Mouse (Mus musculus): Measurements from ENCODE around the gene Mlc1. TPM values are rescaled to one million over a fixed set of nuclear protein-coding genes. Genes with fewer than 3 reads are reported as not detected.

The Mlc1 gene
- polyA plus RNA-seq, 1 experiment: 0.08 TPM

DNA sequence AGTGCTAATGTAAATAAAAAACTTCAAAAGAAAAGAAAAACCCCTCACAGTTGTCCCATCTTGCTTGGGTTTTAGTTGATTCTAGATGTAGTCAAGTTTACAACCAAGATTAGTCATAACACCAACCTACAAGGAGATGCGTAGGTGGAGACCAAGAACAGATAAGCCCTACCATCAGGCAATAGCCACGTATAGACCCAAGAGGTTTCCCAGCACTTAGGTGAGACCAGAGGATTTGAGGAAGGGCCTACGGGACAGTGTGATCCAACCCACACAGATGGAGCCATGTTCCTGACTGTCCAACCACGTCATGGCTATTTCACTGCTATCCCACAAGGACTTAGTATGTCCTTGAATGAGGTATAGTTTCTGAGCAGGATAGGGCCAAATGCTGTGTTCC lies 6.5 kb downstream of the Mlc1 start:
- TF ChIP-seq POLR2A (IDR thresholded peaks at IDR 0.05; ENCODE audit: control insufficient read depth, extremely low read depth, insufficient read depth, low read length, poor library complexity) (no peak), CTCF (IDR thresholded peaks at IDR 0.05; ENCODE audit: borderline replicate concordance, control insufficient read depth, extremely low read depth, insufficient read depth, low read length, poor library complexity) (no peak)
- Histone ChIP-seq H3K36me3 (ENCODE audit: control insufficient read depth, insufficient read depth, low read length) (no peaks in the 10 kb centered on the region), H3K27me3 (ENCODE audit: control insufficient read depth, insufficient read depth, low read length) (no peaks in the 10 kb centered on the region), H3K27ac (ENCODE audit: control insufficient read depth, insufficient read depth, low read length) (no peak overlapping the region), H3K4me1 (replicated peaks; ENCODE audit: control insufficient read depth, insufficient read depth, low read length) (no peaks in the 10 kb centered on the region), H3K4me3 (ENCODE audit: control insufficient read depth, insufficient read depth, low read length) (no peak overlapping the region)
- 94% methylated on average over 4 of the region's 4 CpGs for WGBS
- no peak for DNase-seq

DNA sequence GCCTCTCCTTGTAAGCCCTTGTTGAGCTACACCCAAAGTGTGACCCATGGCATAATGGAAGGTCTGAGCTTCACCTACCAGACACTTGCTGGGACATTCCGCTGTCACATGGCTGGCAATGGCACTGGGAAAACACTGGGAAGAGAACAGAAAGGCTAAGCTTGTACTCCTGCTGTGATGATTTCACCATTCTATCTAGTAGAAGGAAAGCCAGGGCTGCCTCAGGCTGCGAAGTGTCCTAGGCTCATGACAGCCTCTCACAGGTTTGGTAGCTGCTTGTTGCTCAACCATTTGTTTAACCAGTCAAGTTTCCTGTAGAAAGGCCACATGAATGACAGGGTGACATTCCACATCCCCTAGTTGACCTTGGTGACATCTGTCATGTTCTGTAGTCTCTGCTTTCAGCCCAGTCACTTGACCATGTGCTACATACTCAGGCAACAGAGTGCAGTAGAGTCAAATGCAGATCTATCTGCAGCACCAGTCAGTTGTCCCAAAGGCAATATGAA lies 14.7 kb downstream of the Mlc1 start:
- Histone ChIP-seq H3K27ac (ENCODE audit: control insufficient read depth, insufficient read depth, low read length) (no peak overlapping the region), H3K27me3 (ENCODE audit: control insufficient read depth, insufficient read depth, low read length) (no peaks in the 10 kb centered on the region), H3K4me1 (replicated peaks; ENCODE audit: control insufficient read depth, insufficient read depth, low read length) (no peaks in the 10 kb centered on the region), H3K4me3 (ENCODE audit: control insufficient read depth, insufficient read depth, low read length) (no peak overlapping the region), H3K36me3 (ENCODE audit: control insufficient read depth, insufficient read depth, low read length) (no peaks in the 10 kb centered on the region)
- TF ChIP-seq CTCF (IDR thresholded peaks at IDR 0.05; ENCODE audit: borderline replicate concordance, control insufficient read depth, extremely low read depth, insufficient read depth, low read length, poor library complexity): no peak
- no peak for TF ChIP-seq POLR2A (IDR thresholded peaks at IDR 0.05; ENCODE audit: control insufficient read depth, extremely low read depth, insufficient read depth, low read length, poor library complexity)
- no peak for DNase-seq
- WGBS: 95% methylated on average over 2 of the region's 2 CpGs

DNA sequence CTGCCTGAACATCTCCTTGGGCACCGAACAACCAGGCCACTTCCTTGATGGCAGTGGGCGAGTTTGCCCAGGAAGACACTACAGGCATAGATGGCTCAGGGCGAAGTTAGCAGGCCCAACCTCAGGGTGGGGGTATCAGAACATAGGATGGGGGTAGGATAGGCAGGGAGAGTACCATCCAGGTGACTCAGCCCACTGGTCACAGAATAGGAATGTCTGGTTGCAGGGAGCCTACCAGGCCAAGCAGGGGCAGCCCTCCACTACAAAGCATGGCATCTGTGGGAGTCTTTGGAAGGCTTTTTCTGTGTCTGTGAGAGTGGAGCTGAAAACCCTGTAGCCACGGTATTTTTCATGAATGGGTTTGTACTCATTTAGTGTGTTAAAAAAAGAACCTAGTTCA lies 21.3 kb downstream of the Mlc1 start:
- no peaks in the 10 kb centered on the region for H3K36me3 ChIP-seq (ENCODE audit: control insufficient read depth, insufficient read depth, low read length)
- DNase-seq: no peak
- TF ChIP-seq POLR2A (IDR thresholded peaks at IDR 0.05; ENCODE audit: control insufficient read depth, extremely low read depth, insufficient read depth, low read length, poor library complexity) (no peak), CTCF (IDR thresholded peaks at IDR 0.05; ENCODE audit: borderline replicate concordance, control insufficient read depth, extremely low read depth, insufficient read depth, low read length, poor library complexity) (no peak)
- 86% methylated on average over 4 of the region's 4 CpGs for WGBS
- H3K4me3 ChIP-seq (ENCODE audit: control insufficient read depth, insufficient read depth, low read length): no peak overlapping the region
- no peak overlapping the region for H3K27ac ChIP-seq (ENCODE audit: control insufficient read depth, insufficient read depth, low read length)
- H3K4me1 ChIP-seq (replicated peaks; ENCODE audit: control insufficient read depth, insufficient read depth, low read length): no peaks in the 10 kb centered on the region
- peaks cover 7% of the 10 kb centered on the region; the same call in 1 of the 2 replicates for H3K27me3 ChIP-seq (ENCODE audit: control insufficient read depth, insufficient read depth, low read length)

DNA sequence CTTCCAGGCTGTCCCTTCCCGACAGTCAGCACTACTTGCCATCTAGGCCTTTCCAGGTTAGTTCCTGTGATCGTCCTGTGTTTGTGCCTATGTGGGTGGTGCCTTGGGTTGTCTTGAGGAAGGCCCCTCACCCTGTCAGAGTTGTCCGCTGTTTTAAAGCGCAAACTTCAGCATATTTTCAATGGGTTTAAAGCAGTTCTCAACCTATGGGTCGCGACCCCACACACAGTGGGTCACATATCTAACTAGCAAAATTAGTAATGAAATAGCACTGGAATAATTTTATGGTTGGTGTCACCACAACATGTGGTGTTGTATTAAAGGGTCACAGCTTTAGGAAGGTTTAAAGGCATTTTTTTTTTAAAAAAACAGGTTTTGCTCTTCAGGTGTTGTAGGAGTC lies 23.5 kb downstream of the Mlc1 start:
- no peaks in the 10 kb centered on the region for H3K4me1 ChIP-seq (replicated peaks; ENCODE audit: control insufficient read depth, insufficient read depth, low read length)
- H3K27me3 ChIP-seq (ENCODE audit: control insufficient read depth, insufficient read depth, low read length): peaks cover 7% of the 10 kb centered on the region; the same call in 1 of the 2 replicates
- DNase-seq: no peak
- no peak overlapping the region for H3K27ac ChIP-seq (ENCODE audit: control insufficient read depth, insufficient read depth, low read length)
- WGBS: 94% methylated on average over 6 of the region's 6 CpGs
- H3K36me3 ChIP-seq (ENCODE audit: control insufficient read depth, insufficient read depth, low read length): no peaks in the 10 kb centered on the region
- TF ChIP-seq POLR2A (IDR thresholded peaks at IDR 0.05; ENCODE audit: control insufficient read depth, extremely low read depth, insufficient read depth, low read length, poor library complexity) (no peak), CTCF (IDR thresholded peaks at IDR 0.05; ENCODE audit: borderline replicate concordance, control insufficient read depth, extremely low read depth, insufficient read depth, low read length, poor library complexity) (no peak)
- no peak overlapping the region for H3K4me3 ChIP-seq (ENCODE audit: control insufficient read depth, insufficient read depth, low read length)

DNA sequence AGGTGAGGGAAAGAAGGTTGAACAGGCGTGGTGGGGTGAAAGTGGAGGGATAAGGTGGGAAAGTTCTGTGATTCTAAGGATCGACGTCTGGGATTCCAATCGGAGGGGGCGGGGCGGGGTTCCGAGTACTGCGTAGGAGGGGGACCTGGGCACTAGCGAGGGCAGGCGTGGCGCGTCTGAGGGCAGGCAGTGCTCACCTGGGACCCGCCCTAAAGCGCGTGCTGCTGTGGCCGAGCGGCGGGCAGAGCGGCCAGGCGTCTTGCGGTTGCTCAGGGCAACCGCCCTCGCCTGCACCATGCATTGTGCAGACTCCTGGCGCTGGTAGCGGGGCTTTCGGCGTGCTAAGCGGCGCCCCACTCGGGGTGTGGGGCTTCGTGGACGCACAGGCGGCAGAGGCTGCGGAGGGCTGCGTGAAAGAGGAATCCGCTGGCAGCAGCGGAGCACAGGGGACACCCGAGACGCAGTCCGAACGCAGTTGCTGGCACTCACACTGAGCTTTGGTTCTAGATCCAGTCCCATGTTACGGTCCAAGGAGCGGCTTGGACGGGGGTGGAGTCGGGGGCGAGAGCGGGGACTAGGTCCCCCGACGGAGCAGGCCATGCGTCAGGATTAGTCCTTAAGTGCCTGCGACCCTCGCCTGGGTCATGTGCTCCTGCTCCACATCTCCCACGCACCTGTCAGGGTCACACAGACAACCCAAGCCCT lies 24.3 kb downstream of the Mlc1 start, which contains the start of gene Ttll8:
Gene Ttll8, minus strand, starts transcription at position 51 of the 705 bp plus-strand sequence.
- Histone ChIP-seq H3K27me3 (ENCODE audit: control insufficient read depth, insufficient read depth, low read length) (peaks cover 7% of the 10 kb centered on the region; the same call in 1 of the 2 replicates), H3K4me3 (ENCODE audit: control insufficient read depth, insufficient read depth, low read length) (no peak within 1 kb of the TSS)
- WGBS: 13% methylated on average over 53 of the region's 53 CpGs

DNA sequence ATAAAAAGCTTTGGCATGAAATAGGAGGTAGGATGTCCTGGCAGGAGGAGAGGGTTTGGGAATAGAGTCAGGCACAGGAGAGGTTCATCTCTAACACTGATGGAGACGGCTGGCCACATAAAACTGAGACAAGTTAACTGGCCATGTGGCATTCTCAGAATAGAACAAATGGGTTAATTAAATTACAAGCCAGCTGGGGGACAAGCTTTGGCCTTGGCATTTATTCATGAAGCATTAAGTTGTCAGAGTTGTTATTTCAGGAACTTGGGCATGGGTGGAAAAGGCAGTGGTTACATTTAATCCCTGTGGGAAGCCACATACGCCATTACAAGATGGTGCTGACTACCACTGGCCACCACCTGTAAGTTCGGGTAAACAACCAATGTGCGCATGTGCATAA lies 27.6 kb downstream of the Mlc1 start:
- no peak for DNase-seq
- TF ChIP-seq CTCF (IDR thresholded peaks at IDR 0.05; ENCODE audit: borderline replicate concordance, control insufficient read depth, extremely low read depth, insufficient read depth, low read length, poor library complexity) (no peak), POLR2A (IDR thresholded peaks at IDR 0.05; ENCODE audit: control insufficient read depth, extremely low read depth, insufficient read depth, low read length, poor library complexity) (no peak)
- H3K4me1 ChIP-seq (replicated peaks; ENCODE audit: control insufficient read depth, insufficient read depth, low read length): no peaks in the 10 kb centered on the region

More for the DNA sequence above, 24.3 kb downstream of the Mlc1 start, which contains the start of gene Ttll8:
- H3K27ac ChIP-seq (ENCODE audit: control insufficient read depth, insufficient read depth, low read length): no peak within 1 kb of the TSS
- no peak for DNase-seq
- H3K4me1 ChIP-seq (replicated peaks; ENCODE audit: control insufficient read depth, insufficient read depth, low read length): no peaks in the 10 kb centered on the region
- no peak for TF ChIP-seq POLR2A (IDR thresholded peaks at IDR 0.05; ENCODE audit: control insufficient read depth, extremely low read depth, insufficient read depth, low read length, poor library complexity)
- TF ChIP-seq CTCF (IDR thresholded peaks at IDR 0.05; ENCODE audit: borderline replicate concordance, control insufficient read depth, extremely low read depth, insufficient read depth, low read length, poor library complexity): no peak
- H3K36me3 ChIP-seq (ENCODE audit: control insufficient read depth, insufficient read depth, low read length): no peaks in the 10 kb centered on the region

More for the DNA sequence above, 27.6 kb downstream of the Mlc1 start:
- Histone ChIP-seq H3K36me3 (ENCODE audit: control insufficient read depth, insufficient read depth, low read length) (no peaks in the 10 kb centered on the region), H3K27me3 (ENCODE audit: control insufficient read depth, insufficient read depth, low read length) (peaks cover 7% of the 10 kb centered on the region; the same call in 1 of the 2 replicates), H3K27ac (ENCODE audit: control insufficient read depth, insufficient read depth, low read length) (no peak overlapping the region), H3K4me3 (ENCODE audit: control insufficient read depth, insufficient read depth, low read length) (no peak overlapping the region)
- WGBS: 90% methylated on average over 4 of the region's 4 CpGs
